Mouse (Mus musculus) heart, postnatal 0 days (tissue): ENCODE measurements around the gene Lig4.

Experiments used
- CTCF ChIP-seq: IDR thresholded peaks from 2 replicates; pipeline ENCODE4 v1.5.1; 2016; ENCODE audit warnings: antibody characterized with exemption, control low read depth, low read depth
- EP300 ChIP-seq: IDR thresholded peaks from 2 replicates; pipeline ENCODE4 v1.6.1; 2016; ENCODE audit warnings: antibody characterized with exemption, low read depth

DNA sequence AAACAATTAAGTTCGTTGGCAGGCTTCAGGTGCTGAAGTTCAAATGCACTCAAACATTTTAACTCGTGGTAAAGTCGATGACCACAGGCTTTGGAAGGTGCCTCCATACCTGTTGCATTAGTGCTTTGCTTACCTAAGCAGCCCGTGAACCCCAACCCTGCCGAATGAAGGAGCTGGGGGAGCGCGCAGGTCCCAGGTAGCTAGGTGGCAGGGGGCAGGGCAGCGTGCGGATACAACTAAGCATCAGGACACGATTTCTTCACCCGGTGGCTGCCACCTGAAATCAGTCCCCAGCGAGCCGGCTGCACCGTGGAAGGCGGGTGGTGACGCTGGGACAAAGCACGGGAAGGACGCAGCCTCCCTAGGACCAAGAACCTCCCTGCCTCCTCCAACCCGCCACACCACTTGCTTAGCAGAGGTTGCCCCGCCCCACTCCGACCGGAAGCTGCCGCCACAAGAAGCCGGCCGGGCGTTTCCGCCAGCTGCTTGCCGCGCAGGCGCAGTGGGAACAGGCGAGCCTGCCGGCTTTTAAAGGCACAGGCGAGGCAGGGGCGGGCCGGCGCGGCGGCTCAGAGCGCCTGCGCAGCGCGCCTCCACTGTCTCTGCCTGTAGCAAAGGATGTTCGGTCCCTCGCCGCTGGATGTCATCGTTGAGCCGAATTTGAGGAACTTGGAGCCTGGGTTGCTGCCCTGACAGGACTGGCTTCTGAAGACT lies 1.4 kb downstream of the Lig4 start:
- TF ChIP-seq EP300 (no peak), CTCF (peak; percentile 79)
